Mouse (Mus musculus) heart, embryonic 13.5 days (tissue): ENCODE measurements around the gene Krt35. TPM values are rescaled to one million over a fixed set of nuclear protein-coding genes. Genes with fewer than 3 reads are reported as not detected.
A peak's percentile ranks its signal among the peaks of the same experiment; 100 is the strongest.

ENCODE experiments used
- ATAC-seq: fragments of 200-750 bp; cut with Nextera tagmentation; 2 replicates; pipeline ENCODE4 v1.8.0; 2017; ENCODE audit warnings: moderate TSS enrichment; ENCODE audit not compliant: insufficient number of reproducible peaks, low FRiP score, low TSS enrichment; ENCODE audit errors: extremely low read depth
- H3K27ac ChIP-seq: fragments of 300-500 bp; sonication (generic); replicated peaks from 2 replicates; pipeline ENCODE4 v1.5.1; 2015; ENCODE audit warnings: moderate library complexity, mild to moderate bottlenecking, inconsistent platforms
- H3K27me3 ChIP-seq: fragments of 300-500 bp; sonication (generic); replicated peaks from 2 replicates; pipeline ENCODE4 v1.6.1; 2015; ENCODE audit warnings: mild to moderate bottlenecking, inconsistent platforms
- H3K36me3 ChIP-seq: fragments of 300-500 bp; sonication (generic); 2 replicates; pipeline ENCODE4 v1.6.1; 2015; ENCODE audit warnings: mild to moderate bottlenecking, inconsistent platforms
- H3K4me1 ChIP-seq: fragments of 300-500 bp; sonication (generic); 2 replicates; pipeline ENCODE4 v1.6.1; 2015; ENCODE audit warnings: inconsistent platforms
- H3K4me2 ChIP-seq: fragments of 300-500 bp; sonication (generic); 2 replicates; pipeline ENCODE4 v1.6.1; 2015; ENCODE audit warnings: inconsistent platforms, mild to moderate bottlenecking, moderate library complexity
- H3K4me3 ChIP-seq: fragments of 300-500 bp; sonication (generic); 2 replicates; pipeline ENCODE4 v1.5.1; 2015; ENCODE audit warnings: moderate library complexity, mild to moderate bottlenecking, inconsistent platforms
- H3K9ac ChIP-seq: fragments of 300-500 bp; sonication (generic); 2 replicates; pipeline ENCODE4 v1.6.1; 2015; ENCODE audit warnings: inconsistent platforms, mild to moderate bottlenecking, moderate library complexity
- H3K9me3 ChIP-seq: fragments of 300-500 bp; sonication (generic); 2 replicates; pipeline ENCODE4 v1.6.1; 2016; ENCODE audit warnings: inconsistent platforms
- WGBS: fragments of 180-500 bp; shearing (Covaris S2); methylation state at CpG from one replicate; pipeline ENCODE4 v1.1.7; 2015; ENCODE audit warnings: mixed read lengths; 5-methylcytosine and 5-hydroxymethylcytosine counted together
- polyA plus RNA-seq: library from polyadenylated mRNA; unstranded; fragments of >200 nt; fragmentation: Nextera tagmentation; extraction: Ambion mirVana; gene quantifications from 2 replicates; pipeline ENCODE4 v1.2.1, GENCODE M21; 2015

The Krt35 gene
- polyA plus RNA-seq, 1 experiment from 2014 or later = not detected

GRCm38 (mm10) chr11:100112935-100113741, 17.1 kb upstream of the Krt35 start:
- H3K27ac ChIP-seq = no peak overlapping the region
- no peak for ATAC-seq
- no peaks in the 10 kb centered on the region for H3K27me3 ChIP-seq
- no peaks in the 10 kb centered on the region for H3K36me3 ChIP-seq
- H3K4me1 ChIP-seq = no peaks in the 10 kb centered on the region
- 66% methylated on average over 11 of the region's 11 CpGs for WGBS
- no peak overlapping the region for H3K4me3 ChIP-seq
- no peaks in the 10 kb centered on the region for H3K9me3 ChIP-seq
- no peak overlapping the region for H3K9ac ChIP-seq
- no peak overlapping the region for H3K4me2 ChIP-seq

- H3K27ac ChIP-seq = no peak within 1 kb of the TSS
- no peaks in the 10 kb centered on the region for H3K36me3 ChIP-seq
- 0 out of 2 replicates have a peak, but pooled peaks cover 2% of the 10 kb centered on the region for H3K27me3 ChIP-seq
- H3K9ac ChIP-seq = no peak within 1 kb of the TSS
- WGBS = 77% methylated on average over 6 of the region's 6 CpGs
- no peak within 1 kb of the TSS for H3K4me2 ChIP-seq
- H3K4me1 ChIP-seq = no peaks in the 10 kb centered on the region
- H3K4me3 ChIP-seq = no peak within 1 kb of the TSS
- no peak for ATAC-seq
- no peaks in the 10 kb centered on the region for H3K9me3 ChIP-seq
These were observed 9.6 kb upstream of the Krt35 start, which contains the start of gene Krt36 for GRCm38 (mm10) chr11:100105576-100106122. Gene Krt36 (minus strand): TSS chr11:100105626.

DNA sequence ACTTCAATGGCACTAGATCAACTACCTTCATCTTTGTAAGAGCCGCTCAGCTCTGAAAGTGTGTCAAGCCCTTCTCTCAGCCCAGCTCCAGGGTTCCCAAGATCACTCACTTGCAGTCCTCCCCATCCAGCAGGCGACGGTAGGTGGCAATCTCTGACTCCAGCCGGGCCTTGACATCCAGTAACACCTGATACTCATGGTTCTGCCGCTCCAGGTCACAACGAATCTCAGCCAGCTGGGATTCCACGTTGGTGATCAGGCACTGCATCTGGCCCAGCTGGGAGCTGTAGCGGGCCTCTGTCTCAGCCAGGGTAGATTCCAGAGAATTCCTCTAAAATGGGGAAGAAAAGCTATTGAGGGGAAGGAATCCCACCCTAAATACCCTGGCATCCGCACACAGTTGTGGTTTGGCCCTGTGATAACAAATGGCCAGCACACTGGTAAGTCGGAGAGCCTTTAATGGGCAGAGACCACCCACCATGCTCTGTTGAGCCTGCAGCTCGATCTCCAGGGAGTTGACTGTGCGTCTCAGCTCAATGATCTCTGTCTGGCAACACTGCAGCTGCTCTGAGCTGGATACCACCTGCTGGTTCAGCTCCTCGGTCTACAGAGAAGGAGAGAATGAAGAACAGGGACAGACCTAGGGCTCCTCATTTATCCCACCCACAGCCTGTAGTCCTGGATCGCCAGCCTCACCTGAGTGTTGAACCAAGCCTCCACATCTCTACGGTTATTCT, 6.8 kb upstream of the Krt35 start:
- Histone ChIP-seq H3K4me3 (no peak overlapping the region), H3K4me1 (no peaks in the 10 kb centered on the region), H3K9ac (no peak overlapping the region), H3K27ac (no peak overlapping the region), H3K9me3 (no peaks in the 10 kb centered on the region), H3K4me2 (no peak overlapping the region), H3K27me3 (0 out of 2 replicates have a peak, but pooled peaks cover 2% of the 10 kb centered on the region), H3K36me3 (no peaks in the 10 kb centered on the region)
- WGBS = 41% methylated on average over 15 of the region's 15 CpGs
- no peak for ATAC-seq

DNA sequence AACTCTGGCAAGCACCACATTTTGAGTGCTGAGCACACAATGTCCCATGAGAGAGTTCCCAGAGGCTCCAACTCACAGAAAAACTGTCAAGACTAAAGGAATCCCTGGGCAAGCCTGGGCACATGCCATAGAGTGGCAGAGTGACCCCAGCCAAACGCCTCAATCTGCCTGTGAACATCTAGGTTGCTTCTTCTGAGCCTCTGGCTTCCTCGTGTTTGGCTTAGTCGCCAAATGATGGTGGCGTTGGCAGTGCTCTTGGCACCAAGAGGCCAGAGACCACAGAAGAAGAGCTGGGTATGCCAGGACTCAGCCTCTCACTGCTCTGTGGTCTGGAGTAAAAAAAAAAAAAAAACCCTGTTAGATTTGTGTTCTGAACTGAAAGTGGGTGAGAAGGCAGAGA, 4.3 kb upstream of the Krt35 start:
- Histone ChIP-seq H3K9ac (no peak overlapping the region), H3K36me3 (no peaks in the 10 kb centered on the region), H3K4me1 (no peaks in the 10 kb centered on the region), H3K27me3 (0 out of 2 replicates have a peak, but pooled peaks cover 2% of the 10 kb centered on the region), H3K9me3 (no peaks in the 10 kb centered on the region), H3K4me2 (no peak overlapping the region), H3K4me3 (no peak overlapping the region), H3K27ac (no peak overlapping the region)
- ATAC-seq = no peak
- 70% methylated on average over 4 of the region's 4 CpGs for WGBS

DNA sequence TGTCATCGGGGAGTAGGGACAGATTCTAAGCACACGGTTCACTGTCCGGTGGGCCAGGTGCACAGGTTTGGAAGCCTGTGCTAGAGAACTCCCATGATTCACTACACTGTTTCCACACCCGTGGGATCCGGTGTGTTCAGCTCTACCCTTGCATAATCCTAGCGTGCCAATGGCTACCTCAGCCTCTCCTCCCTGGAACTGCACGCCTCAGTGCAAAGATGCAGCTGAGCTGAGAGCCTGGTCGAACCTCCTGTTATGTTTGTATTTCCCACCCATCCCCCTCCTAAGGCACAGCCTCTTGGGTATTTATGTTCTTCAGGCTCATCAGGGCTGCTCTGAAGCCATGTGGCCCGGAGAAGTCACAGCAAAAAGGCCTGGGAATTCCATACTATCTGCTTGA, 1.8 kb upstream of the Krt35 start:
- Histone ChIP-seq H3K36me3 (no peaks in the 10 kb centered on the region), H3K4me1 (no peaks in the 10 kb centered on the region), H3K27me3 (0 out of 2 replicates have a peak, but pooled peaks cover 2% of the 10 kb centered on the region), H3K9me3 (no peaks in the 10 kb centered on the region), H3K4me2 (no peak overlapping the region), H3K27ac (no peak overlapping the region), H3K4me3 (no peak overlapping the region), H3K9ac (no peak overlapping the region)
- no peak for ATAC-seq
- 63% methylated on average over 9 of the region's 9 CpGs for WGBS

DNA sequence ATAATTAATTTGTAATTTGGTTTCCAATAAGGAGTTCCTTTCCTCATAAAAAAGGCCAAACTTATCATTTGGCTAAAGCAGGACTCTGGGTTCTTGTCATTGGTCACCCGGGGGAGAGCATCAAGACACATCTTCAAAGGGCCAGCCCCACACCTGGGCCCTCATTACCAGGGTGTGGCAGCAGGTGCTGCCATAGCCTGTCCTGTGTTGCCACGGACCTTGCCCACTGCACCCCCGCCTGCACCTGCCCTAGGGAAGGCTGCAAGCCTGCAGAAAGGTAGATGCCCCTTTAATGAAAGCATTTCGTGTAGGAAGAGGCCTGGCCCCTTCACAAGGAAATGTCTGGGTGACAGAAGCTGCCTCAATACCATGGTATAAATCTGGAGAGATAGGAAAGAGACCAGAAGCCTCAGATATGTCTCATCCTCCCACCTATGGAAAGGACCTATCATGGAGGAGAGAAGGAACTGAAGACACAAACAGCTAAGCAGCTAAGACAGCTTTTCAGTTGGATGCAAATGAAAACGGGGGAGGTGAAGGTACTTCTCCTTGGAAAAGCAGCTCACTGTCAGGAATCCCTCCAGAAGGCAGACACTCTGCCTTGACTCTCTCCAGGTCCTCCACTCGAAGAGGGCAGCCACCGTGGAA, 7.5 kb downstream of the Krt35 start:
- 0 out of 2 replicates have a peak, but pooled peaks cover 4% of the 10 kb centered on the region for H3K27me3 ChIP-seq
- H3K27ac ChIP-seq = no peak overlapping the region
- no peaks in the 10 kb centered on the region for H3K36me3 ChIP-seq
- H3K4me3 ChIP-seq = no peak overlapping the region
- no peak for ATAC-seq
- no peak overlapping the region for H3K4me2 ChIP-seq
- H3K4me1 ChIP-seq = no peaks in the 10 kb centered on the region
- peaks cover 2% of the 10 kb centered on the region; the same call in 1 of the 2 replicates for H3K9me3 ChIP-seq
- H3K9ac ChIP-seq = no peak overlapping the region
- 61% methylated on average over 7 of the region's 7 CpGs for WGBS

GRCm38 (mm10) chr11:100087861-100088260, 8.2 kb downstream of the Krt35 start, which contains the start of gene Krt32:
Gene Krt32 (minus strand): TSS chr11:100088226.
- H3K4me1 ChIP-seq = no peaks in the 10 kb centered on the region
- 85% methylated on average over 10 of the region's 10 CpGs for WGBS
- 0 out of 2 replicates have a peak, but pooled peaks cover 4% of the 10 kb centered on the region for H3K27me3 ChIP-seq
- peaks cover 2% of the 10 kb centered on the region; the same call in 1 of the 2 replicates for H3K9me3 ChIP-seq
- no peak within 1 kb of the TSS for H3K27ac ChIP-seq
- no peak within 1 kb of the TSS for H3K4me3 ChIP-seq
- H3K9ac ChIP-seq = no peak within 1 kb of the TSS
- no peaks in the 10 kb centered on the region for H3K36me3 ChIP-seq
- ATAC-seq = no peak
- H3K4me2 ChIP-seq = no peak within 1 kb of the TSS

DNA sequence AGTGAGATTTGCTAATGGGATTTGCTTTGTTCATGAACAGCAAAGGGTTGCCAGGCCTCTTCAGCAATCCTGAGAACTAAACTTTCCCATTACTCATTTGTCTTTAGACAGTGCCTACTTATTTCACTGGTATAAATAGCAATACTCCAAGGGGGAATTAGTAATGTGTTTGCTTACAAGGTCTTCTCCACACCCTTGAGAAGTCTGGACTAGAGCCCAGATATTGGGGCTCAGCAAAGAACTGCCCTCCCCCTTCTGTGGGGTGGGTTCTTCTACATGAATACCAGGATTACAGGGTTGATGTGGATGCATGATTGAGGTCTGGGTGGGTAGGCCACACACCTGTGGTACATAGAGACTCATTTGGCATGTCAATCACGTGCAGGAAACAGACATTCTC, 22.2 kb downstream of the Krt35 start:
- Histone ChIP-seq H3K4me3 (no peak overlapping the region), H3K9me3 (no peaks in the 10 kb centered on the region), H3K27ac (no peak overlapping the region), H3K36me3 (no peaks in the 10 kb centered on the region), H3K9ac (no peak overlapping the region), H3K4me1 (peaks cover 6% of the 10 kb centered on the region; the same call in 1 of the 2 replicates), H3K4me2 (no peak overlapping the region), H3K27me3 (no peaks in the 10 kb centered on the region)
- WGBS = 38% methylated on average over 1 of the region's 1 CpGs
- ATAC-seq = no peak

DNA sequence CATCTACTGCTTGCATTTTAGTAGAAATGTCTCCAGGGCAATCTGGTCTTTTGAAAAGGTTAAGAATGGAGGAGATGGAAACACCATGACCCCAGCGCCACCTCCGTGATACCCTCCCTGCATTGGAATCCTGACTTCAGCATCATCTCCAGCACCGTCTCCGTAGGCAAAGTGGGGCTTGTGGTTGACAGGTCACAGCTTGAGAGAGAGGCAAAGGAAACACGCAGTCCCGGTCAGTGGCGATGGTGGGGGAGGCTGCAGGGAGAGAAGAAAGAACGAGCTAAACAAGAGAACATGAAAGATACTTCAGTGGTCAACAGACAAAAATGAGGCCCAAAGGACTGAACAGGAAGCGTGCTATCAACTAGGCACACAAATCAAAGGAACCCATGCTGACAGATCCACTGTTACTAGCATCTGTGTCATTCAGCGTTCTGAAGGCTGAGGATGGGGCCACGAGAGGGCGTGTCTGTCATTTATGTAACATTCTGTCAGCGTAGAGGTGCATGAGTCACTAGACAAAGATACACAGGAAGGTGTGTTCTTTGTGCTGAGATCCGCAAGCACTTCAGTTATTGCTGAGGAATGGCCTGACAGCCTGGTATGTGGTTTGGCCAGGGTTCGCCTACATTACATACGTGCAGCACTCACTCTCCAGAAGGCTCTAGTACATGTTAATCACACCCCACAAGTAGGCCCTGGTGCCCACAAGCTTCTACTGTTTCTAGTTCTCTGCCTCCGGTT, 28.6 kb downstream of the Krt35 start:
- no peak for ATAC-seq
- Histone ChIP-seq H3K36me3 (no peaks in the 10 kb centered on the region), H3K9ac (no peak overlapping the region), H3K4me3 (no peak overlapping the region), H3K4me2 (no peak overlapping the region), H3K9me3 (no peaks in the 10 kb centered on the region), H3K27ac (no peak overlapping the region), H3K27me3 (no peaks in the 10 kb centered on the region), H3K4me1 (peaks cover 19% of the 10 kb centered on the region)
- WGBS = 65% methylated on average over 17 of the region's 17 CpGs

GRCm38 (mm10) chr11:100066236-100067010, 29.6 kb downstream of the Krt35 start:
- 0 out of 2 replicates have a peak overlapping the region, but pooled peaks have one; percentile 9 for H3K27ac ChIP-seq

More at GRCm38 (mm10) chr11:100066236-100067010, 29.6 kb downstream of the Krt35 start:
- Histone ChIP-seq H3K4me3 (no peak overlapping the region), H3K27me3 (no peaks in the 10 kb centered on the region), H3K9me3 (no peaks in the 10 kb centered on the region), H3K4me1 (peaks cover 19% of the 10 kb centered on the region), H3K4me2 (no peak overlapping the region), H3K36me3 (no peaks in the 10 kb centered on the region), H3K9ac (no peak overlapping the region)
- 42% methylated on average over 12 of the region's 12 CpGs for WGBS
- no peak for ATAC-seq
